Mouse (Mus musculus): ENCODE data around the gene Gpc1. TPM values are rescaled to one million over a fixed set of nuclear protein-coding genes. Genes with fewer than 3 reads are reported as not detected.

Gpc1 gene
- polyA plus RNA-seq, 1 experiment = 11.1 TPM

DNA sequence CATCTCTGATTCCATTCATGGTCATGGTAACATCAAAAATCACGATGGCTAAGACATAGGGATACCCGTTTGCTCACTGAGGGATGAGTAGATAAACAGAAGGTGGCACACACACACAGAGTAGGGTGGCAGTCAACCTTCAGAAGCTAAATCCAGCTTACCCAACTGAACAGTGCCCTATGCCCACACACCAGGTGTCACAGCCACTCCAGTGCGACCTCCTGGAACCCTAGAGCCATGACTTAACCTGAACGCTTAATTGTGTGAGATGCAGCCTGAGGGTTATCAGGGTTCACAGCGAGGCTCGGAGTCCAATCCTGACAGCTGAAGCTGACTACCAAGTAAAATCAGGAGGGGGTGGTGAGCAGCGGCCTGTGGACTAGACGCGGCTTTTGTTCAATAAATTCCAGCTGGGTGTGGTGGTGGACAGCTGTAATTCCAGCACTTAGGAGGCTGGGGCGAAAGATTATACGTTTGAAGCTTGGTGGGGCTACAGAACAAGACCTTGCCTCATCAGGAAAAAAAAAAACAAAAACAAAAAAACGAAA, 46.1 kb downstream of the Gpc1 start:
- no peak for DNase-seq (ENCODE audit: low read depth in 1 of 2, low spot score in 2 of 2)
- H3K27ac ChIP-seq (ENCODE audit: insufficient read depth, low read length) = no peak overlapping the region
- H3K27me3 ChIP-seq (ENCODE audit: control insufficient read depth, insufficient read depth, low read length) = no peaks in the 10 kb centered on the region
- no peak overlapping the region for H3K4me3 ChIP-seq (ENCODE audit: extremely low read depth, insufficient read depth, insufficient read length)
- H3K4me1 ChIP-seq (ENCODE audit: control insufficient read depth, insufficient read depth, insufficient read length) = no peaks in the 10 kb centered on the region
- 85% methylated on average over 12 of the region's 12 CpGs for WGBS
- no peak for TF ChIP-seq POLR2A (IDR thresholded peaks at IDR 0.05; ENCODE audit: low read depth, low read length)
- TF ChIP-seq CTCF (IDR thresholded peaks at IDR 0.05; ENCODE audit: extremely low read depth, insufficient read depth, insufficient read length, insufficient replicate concordance) = no peak
- H3K36me3 ChIP-seq (ENCODE audit: control insufficient read depth, insufficient read depth, low read length) = no peaks in the 10 kb centered on the region

GRCm38 (mm10) chr1:92878066-92878741, 46.8 kb downstream of the Gpc1 start:
- 83% methylated on average over 13 of the region's 13 CpGs for WGBS
- DNase-seq (ENCODE audit: low read depth in 1 of 2, low spot score in 2 of 2) = no peak

GRCm38 (mm10) chr1:92879266-92879665, 47.8 kb downstream of the Gpc1 start:
- DNase-seq (ENCODE audit: low read depth in 1 of 2, low spot score in 2 of 2) = no peak
- no peaks in the 10 kb centered on the region for H3K36me3 ChIP-seq (ENCODE audit: control insufficient read depth, insufficient read depth, low read length)
- H3K4me3 ChIP-seq (ENCODE audit: extremely low read depth, insufficient read depth, insufficient read length) = no peak overlapping the region
- no peaks in the 10 kb centered on the region for H3K4me1 ChIP-seq (ENCODE audit: control insufficient read depth, insufficient read depth, insufficient read length)
- H3K27ac ChIP-seq (ENCODE audit: insufficient read depth, low read length) = no peak overlapping the region
- WGBS = 92% methylated on average over 12 of the region's 12 CpGs
- TF ChIP-seq POLR2A (IDR thresholded peaks at IDR 0.05; ENCODE audit: low read depth, low read length) = no peak
- no peak for TF ChIP-seq CTCF (IDR thresholded peaks at IDR 0.05; ENCODE audit: extremely low read depth, insufficient read depth, insufficient read length, insufficient replicate concordance)
- no peaks in the 10 kb centered on the region for H3K27me3 ChIP-seq (ENCODE audit: control insufficient read depth, insufficient read depth, low read length)

More at GRCm38 (mm10) chr1:92878066-92878741, 46.8 kb downstream of the Gpc1 start:
- Histone ChIP-seq H3K4me1 (ENCODE audit: control insufficient read depth, insufficient read depth, insufficient read length) (no peaks in the 10 kb centered on the region), H3K4me3 (ENCODE audit: extremely low read depth, insufficient read depth, insufficient read length) (no peak overlapping the region), H3K36me3 (ENCODE audit: control insufficient read depth, insufficient read depth, low read length) (no peaks in the 10 kb centered on the region), H3K27me3 (ENCODE audit: control insufficient read depth, insufficient read depth, low read length) (no peaks in the 10 kb centered on the region), H3K27ac (ENCODE audit: insufficient read depth, low read length) (no peak overlapping the region)
- TF ChIP-seq POLR2A (IDR thresholded peaks at IDR 0.05; ENCODE audit: low read depth, low read length) (no peak), CTCF (IDR thresholded peaks at IDR 0.05; ENCODE audit: extremely low read depth, insufficient read depth, insufficient read length, insufficient replicate concordance) (no peak)

DNA sequence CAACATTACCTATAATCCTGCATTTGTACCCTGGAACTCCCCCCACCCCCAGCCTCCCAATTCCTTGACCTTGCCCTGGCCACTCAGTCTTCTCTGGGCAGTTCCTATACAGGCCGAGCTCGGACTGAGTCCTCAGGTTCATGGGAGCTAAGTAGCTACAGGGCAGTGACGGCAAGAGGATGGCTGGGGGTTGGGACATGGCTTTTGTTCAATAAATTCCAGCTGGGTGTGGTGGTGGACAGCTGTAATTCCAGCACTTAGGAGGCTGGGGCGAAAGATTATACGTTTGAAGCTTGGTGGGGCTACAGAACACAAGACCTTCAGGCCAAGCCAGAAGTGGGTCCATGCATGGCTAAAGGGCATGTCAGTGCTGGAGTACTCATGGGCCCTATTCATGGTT, 48.7 kb downstream of the Gpc1 start:
- no peak for DNase-seq (ENCODE audit: low read depth in 1 of 2, low spot score in 2 of 2)
- Histone ChIP-seq H3K4me3 (ENCODE audit: extremely low read depth, insufficient read depth, insufficient read length) (no peak overlapping the region), H3K27me3 (ENCODE audit: control insufficient read depth, insufficient read depth, low read length) (no peaks in the 10 kb centered on the region), H3K36me3 (ENCODE audit: control insufficient read depth, insufficient read depth, low read length) (no peaks in the 10 kb centered on the region), H3K27ac (ENCODE audit: insufficient read depth, low read length) (no peak overlapping the region), H3K4me1 (ENCODE audit: control insufficient read depth, insufficient read depth, insufficient read length) (no peaks in the 10 kb centered on the region)
- WGBS = 89% methylated on average over 5 of the region's 5 CpGs
- TF ChIP-seq CTCF (IDR thresholded peaks at IDR 0.05; ENCODE audit: extremely low read depth, insufficient read depth, insufficient read length, insufficient replicate concordance) (no peak), POLR2A (IDR thresholded peaks at IDR 0.05; ENCODE audit: low read depth, low read length) (no peak)

DNA sequence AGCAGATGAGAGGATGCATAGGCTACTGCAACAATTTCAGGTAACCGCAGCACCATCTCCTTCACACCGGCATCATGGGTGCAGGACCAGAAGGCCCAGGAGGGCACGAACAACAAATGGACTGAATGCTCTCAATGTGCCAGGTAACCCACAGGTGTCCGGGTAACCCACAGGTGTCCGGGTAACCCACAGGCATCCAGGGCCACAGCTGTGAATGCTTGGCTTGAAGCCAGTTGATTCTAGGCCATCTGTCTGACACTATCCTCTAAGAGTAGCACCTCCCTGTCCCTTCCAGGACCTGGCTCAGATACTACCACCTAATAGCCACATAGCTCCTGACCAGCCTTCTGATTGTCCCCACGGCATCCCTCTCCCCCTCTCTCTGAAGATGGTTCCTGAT, 50.5 kb downstream of the Gpc1 start:
- H3K4me3 ChIP-seq (ENCODE audit: extremely low read depth, insufficient read depth, insufficient read length) = no peak overlapping the region
- H3K27ac ChIP-seq (ENCODE audit: insufficient read depth, low read length) = no peak overlapping the region
- TF ChIP-seq POLR2A (IDR thresholded peaks at IDR 0.05; ENCODE audit: low read depth, low read length) = no peak
- TF ChIP-seq CTCF (IDR thresholded peaks at IDR 0.05; ENCODE audit: extremely low read depth, insufficient read depth, insufficient read length, insufficient replicate concordance) = no peak
- no peaks in the 10 kb centered on the region for H3K4me1 ChIP-seq (ENCODE audit: control insufficient read depth, insufficient read depth, insufficient read length)
- H3K27me3 ChIP-seq (ENCODE audit: control insufficient read depth, insufficient read depth, low read length) = no peaks in the 10 kb centered on the region
- no peaks in the 10 kb centered on the region for H3K36me3 ChIP-seq (ENCODE audit: control insufficient read depth, insufficient read depth, low read length)
- no peak for DNase-seq (ENCODE audit: low read depth in 1 of 2, low spot score in 2 of 2)
- 85% methylated on average over 6 of the region's 6 CpGs for WGBS

DNA sequence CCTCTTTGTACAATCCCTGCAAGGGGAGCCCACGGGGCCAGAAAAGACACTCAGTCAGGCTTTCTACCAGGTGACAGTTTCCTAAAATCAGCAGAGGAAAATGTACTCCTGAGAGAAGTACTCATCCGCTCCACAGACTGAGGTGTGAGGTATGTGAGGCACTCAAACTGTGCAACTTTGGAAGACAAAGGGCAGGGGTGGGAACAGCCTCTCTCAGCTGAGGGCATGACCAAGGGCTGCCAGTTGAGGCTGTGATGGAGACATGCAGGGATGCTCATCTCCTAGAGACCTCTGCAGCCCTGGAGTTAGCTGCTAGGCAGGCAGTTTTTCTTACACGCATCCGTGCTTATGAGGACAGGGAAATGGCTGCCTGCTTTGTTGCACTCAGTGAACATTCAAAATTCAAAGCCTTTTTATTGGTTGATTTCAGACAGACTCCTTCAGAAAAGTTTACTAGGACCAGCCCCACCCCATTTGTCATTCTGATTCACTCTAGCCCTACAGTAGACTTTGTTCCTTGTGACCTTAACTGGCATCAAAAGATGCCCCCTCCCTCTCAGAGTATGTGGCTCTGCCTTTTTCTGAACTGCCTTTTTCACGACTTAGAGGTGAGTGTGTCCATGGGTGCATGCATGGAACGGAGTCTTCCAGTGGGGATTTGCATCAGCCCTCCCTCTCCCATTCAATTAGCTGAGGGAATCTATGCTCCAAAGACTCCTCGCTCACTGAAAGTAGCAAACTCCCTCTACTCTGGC, 57.6 kb downstream of the Gpc1 start:
- 85% methylated on average over 7 of the region's 7 CpGs for WGBS
- Histone ChIP-seq H3K27me3 (ENCODE audit: control insufficient read depth, insufficient read depth, low read length) (no peaks in the 10 kb centered on the region), H3K27ac (ENCODE audit: insufficient read depth, low read length) (no peak overlapping the region), H3K36me3 (ENCODE audit: control insufficient read depth, insufficient read depth, low read length) (no peaks in the 10 kb centered on the region), H3K4me3 (ENCODE audit: extremely low read depth, insufficient read depth, insufficient read length) (no peak overlapping the region), H3K4me1 (ENCODE audit: control insufficient read depth, insufficient read depth, insufficient read length) (no peaks in the 10 kb centered on the region)
- TF ChIP-seq POLR2A (IDR thresholded peaks at IDR 0.05; ENCODE audit: low read depth, low read length) (no peak), CTCF (IDR thresholded peaks at IDR 0.05; ENCODE audit: extremely low read depth, insufficient read depth, insufficient read length, insufficient replicate concordance) (no peak)
- DNase-seq (ENCODE audit: low read depth in 1 of 2, low spot score in 2 of 2) = no peak

Measured in spleen, adult 2 months (tissue).